Mouse (Mus musculus): ENCODE results near the gene Ly86. TPM values are rescaled to one million over a fixed set of nuclear protein-coding genes. Genes with fewer than 3 reads are reported as not detected.

The Ly86 gene
- polyA plus RNA-seq, 1 experiment from 2014 or later, result 18.8 TPM

DNA sequence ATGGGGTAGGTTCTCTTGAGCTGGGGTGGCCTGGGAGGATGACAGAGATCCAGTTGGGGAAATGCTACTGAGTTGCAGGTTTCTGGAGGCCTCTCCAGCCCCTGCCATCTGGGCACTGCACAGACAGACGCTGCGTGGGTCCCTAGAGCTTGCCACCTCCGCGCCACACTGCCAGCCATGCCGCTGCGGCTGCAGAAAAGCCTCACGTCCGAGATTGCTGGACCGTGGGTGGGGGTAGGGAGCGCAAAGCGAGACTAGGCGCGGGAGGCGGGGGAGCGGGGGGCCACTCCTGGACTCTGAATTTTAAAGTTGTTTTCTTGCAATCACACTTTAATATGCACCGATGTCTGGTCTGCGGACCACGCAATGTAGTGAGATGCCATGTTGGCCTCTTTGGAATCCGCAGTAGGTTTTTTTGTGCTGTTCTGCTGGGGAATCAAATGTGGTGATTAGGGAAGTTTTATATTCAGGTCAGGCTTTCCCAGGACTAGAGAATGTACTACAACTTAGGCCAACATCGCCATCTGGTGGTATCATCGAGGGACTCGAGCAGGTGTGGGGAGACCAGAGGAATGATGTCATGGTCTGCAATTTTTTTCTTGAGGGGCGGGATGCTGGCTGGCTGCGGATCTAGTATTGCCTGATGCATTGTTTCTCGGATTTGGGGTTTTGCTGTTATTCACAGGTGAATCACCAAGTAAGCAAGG lies 32.6 kb upstream of the Ly86 start:
- H3K4me3 ChIP-seq (ENCODE audit: low read depth, low read length), result peak overlapping the region; percentile 31
- peaks cover 3% of the 10 kb centered on the region; the same call in 1 of the 2 replicates for H3K4me1 ChIP-seq (ENCODE audit: control insufficient read depth, insufficient read depth, low read length)
- H3K4me2 ChIP-seq (ENCODE audit: low read depth, low read length), result peak overlapping the region; percentile 68
- no peak overlapping the region for H3K27ac ChIP-seq (replicated peaks; ENCODE audit: low read depth, low read length)
- H3K27me3 ChIP-seq (replicated peaks; ENCODE audit: control insufficient read depth, insufficient read depth, low read length), result peaks cover 11% of the 10 kb centered on the region; the same call in 1 of the 2 replicates
- H3K9ac ChIP-seq (ENCODE audit: low read depth, low read length), result peak overlapping the region; percentile 61
- ATAC-seq (ENCODE audit: low read depth), result peak; percentile 96
- DNase-seq (ENCODE audit: low spot score), result peak; percentile 96
- no peaks in the 10 kb centered on the region for H3K9me3 ChIP-seq (ENCODE audit: control insufficient read depth, low read length)
- H3K36me3 ChIP-seq (ENCODE audit: control insufficient read depth, insufficient read depth, low read length), result no peaks in the 10 kb centered on the region
- 3% methylated on average over 19 of the region's 25 CpGs for WGBS

DNA sequence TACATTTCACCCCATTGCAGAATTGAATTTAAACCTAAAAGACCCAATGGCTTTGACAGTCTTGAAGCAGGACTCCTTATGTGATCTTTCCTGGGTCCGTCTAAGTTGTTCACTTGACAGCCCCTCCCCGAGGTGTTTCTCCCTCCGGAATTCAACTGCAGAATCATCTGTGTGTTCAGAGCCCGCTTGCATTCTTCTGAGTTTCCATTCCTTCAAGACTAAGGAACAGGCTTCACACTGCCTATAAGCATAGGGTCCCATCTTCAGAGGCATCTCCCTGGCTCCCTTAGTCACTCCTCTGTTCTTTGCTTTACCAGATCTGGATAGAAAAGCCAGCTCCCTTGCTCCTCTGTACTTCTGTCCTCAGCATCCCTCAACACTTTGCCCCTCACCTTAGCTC lies 32.1 kb upstream of the Ly86 start:
- ATAC-seq (ENCODE audit: low read depth) (no peak), DNase-seq (ENCODE audit: low spot score) (no peak)
- Histone ChIP-seq H3K36me3 (ENCODE audit: control insufficient read depth, insufficient read depth, low read length) (no peaks in the 10 kb centered on the region), H3K4me3 (ENCODE audit: low read depth, low read length) (no peak overlapping the region), H3K27ac (replicated peaks; ENCODE audit: low read depth, low read length) (no peak overlapping the region), H3K9ac (ENCODE audit: low read depth, low read length) (no peak overlapping the region), H3K27me3 (replicated peaks; ENCODE audit: control insufficient read depth, insufficient read depth, low read length) (peaks cover 11% of the 10 kb centered on the region; the same call in 1 of the 2 replicates), H3K9me3 (ENCODE audit: control insufficient read depth, low read length) (no peaks in the 10 kb centered on the region), H3K4me1 (ENCODE audit: control insufficient read depth, insufficient read depth, low read length) (peaks cover 3% of the 10 kb centered on the region; the same call in 1 of the 2 replicates), H3K4me2 (ENCODE audit: low read depth, low read length) (peak overlapping the region; percentile 18; the same call in 1 of the 2 replicates)
- WGBS, result 22% methylated on average over 4 of the region's 4 CpGs

DNA sequence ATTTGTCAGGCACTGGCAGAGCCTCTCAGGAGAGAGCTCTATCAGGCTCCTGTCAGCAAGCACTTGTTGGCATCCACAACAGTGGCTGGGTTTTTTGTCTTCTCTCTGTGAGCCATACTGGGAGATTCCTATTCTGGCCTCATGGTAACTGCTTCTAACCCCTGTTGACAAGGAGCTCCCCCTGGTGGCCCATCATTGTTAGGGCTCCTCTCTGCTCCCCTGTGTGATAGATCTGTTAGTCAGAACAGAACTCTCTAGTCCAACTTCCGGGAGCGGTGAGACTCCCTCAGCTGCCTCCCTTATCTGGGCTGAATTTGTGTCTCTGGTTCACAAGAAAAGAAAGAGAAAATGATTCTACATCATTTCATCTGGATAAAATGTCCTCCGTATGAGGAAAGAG lies 19.5 kb upstream of the Ly86 start:
- ATAC-seq (ENCODE audit: low read depth) (no peak), DNase-seq (ENCODE audit: low spot score) (peak; percentile 26)
- Histone ChIP-seq H3K36me3 (ENCODE audit: control insufficient read depth, insufficient read depth, low read length) (no peaks in the 10 kb centered on the region), H3K9me3 (ENCODE audit: control insufficient read depth, low read length) (no peaks in the 10 kb centered on the region), H3K27ac (replicated peaks; ENCODE audit: low read depth, low read length) (no peak overlapping the region), H3K4me2 (ENCODE audit: low read depth, low read length) (no peak overlapping the region), H3K9ac (ENCODE audit: low read depth, low read length) (no peak overlapping the region), H3K4me1 (ENCODE audit: control insufficient read depth, insufficient read depth, low read length) (no peaks in the 10 kb centered on the region), H3K27me3 (replicated peaks; ENCODE audit: control insufficient read depth, insufficient read depth, low read length) (no peaks in the 10 kb centered on the region), H3K4me3 (ENCODE audit: low read depth, low read length) (no peak overlapping the region)
- WGBS, result 92% methylated on average over 3 of the region's 3 CpGs

DNA sequence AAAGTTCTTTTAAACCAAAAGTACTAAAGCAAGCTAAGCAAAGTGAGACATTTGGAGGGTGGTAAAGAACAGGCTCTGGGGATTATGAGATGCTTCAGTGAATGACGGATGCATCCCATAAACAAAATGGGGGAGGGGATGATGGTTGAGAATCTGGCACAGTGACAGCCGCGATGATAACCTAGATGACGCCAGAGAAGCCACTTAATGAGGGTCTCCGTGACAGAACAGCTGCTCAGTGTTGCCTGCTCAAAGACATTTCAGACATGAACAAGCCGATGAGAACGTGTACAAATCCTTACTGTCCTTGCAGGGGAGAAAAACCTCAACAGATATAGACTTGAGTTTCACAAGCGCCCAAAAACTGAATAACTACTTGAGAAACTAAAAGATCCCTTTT lies 15.3 kb upstream of the Ly86 start:
- H3K36me3 ChIP-seq (ENCODE audit: control insufficient read depth, insufficient read depth, low read length), result no peaks in the 10 kb centered on the region
- H3K4me1 ChIP-seq (ENCODE audit: control insufficient read depth, insufficient read depth, low read length), result no peaks in the 10 kb centered on the region
- H3K9ac ChIP-seq (ENCODE audit: low read depth, low read length), result no peak overlapping the region
- no peak overlapping the region for H3K27ac ChIP-seq (replicated peaks; ENCODE audit: low read depth, low read length)
- H3K4me2 ChIP-seq (ENCODE audit: low read depth, low read length), result no peak overlapping the region
- ATAC-seq (ENCODE audit: low read depth), result no peak
- peak; percentile 11 for DNase-seq (ENCODE audit: low spot score)
- no peaks in the 10 kb centered on the region for H3K27me3 ChIP-seq (replicated peaks; ENCODE audit: control insufficient read depth, insufficient read depth, low read length)
- WGBS, result 72% methylated on average over 8 of the region's 8 CpGs
- no peaks in the 10 kb centered on the region for H3K9me3 ChIP-seq (ENCODE audit: control insufficient read depth, low read length)
- no peak overlapping the region for H3K4me3 ChIP-seq (ENCODE audit: low read depth, low read length)

DNA sequence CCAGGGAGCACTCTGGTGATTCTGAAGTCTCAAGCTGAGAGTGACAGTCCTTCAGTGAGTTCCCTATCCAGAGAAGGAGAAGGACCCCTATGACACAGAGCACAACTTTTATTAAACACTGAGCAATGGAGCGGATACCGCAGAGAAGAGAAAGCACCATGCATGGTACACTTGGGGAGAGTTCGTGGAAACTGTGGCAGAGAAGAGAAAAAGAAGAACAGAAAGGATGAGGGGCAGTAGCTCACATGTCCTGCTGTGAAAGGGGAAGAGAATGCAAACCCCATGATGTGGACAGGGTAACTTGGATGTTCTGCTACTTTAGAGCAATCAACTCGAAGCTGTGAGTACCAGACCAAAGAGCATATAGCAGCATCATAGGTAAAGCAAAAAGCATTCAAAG lies 14.0 kb upstream of the Ly86 start:
- Histone ChIP-seq H3K36me3 (ENCODE audit: control insufficient read depth, insufficient read depth, low read length) (no peaks in the 10 kb centered on the region), H3K27ac (replicated peaks; ENCODE audit: low read depth, low read length) (no peak overlapping the region), H3K4me3 (ENCODE audit: low read depth, low read length) (no peak overlapping the region), H3K9me3 (ENCODE audit: control insufficient read depth, low read length) (no peaks in the 10 kb centered on the region), H3K9ac (ENCODE audit: low read depth, low read length) (no peak overlapping the region), H3K4me1 (ENCODE audit: control insufficient read depth, insufficient read depth, low read length) (no peaks in the 10 kb centered on the region), H3K27me3 (replicated peaks; ENCODE audit: control insufficient read depth, insufficient read depth, low read length) (no peaks in the 10 kb centered on the region), H3K4me2 (ENCODE audit: low read depth, low read length) (no peak overlapping the region)
- no peak for DNase-seq (ENCODE audit: low spot score)
- no peak for ATAC-seq (ENCODE audit: low read depth)
- WGBS, result 79% methylated on average over 4 of the region's 4 CpGs

DNA sequence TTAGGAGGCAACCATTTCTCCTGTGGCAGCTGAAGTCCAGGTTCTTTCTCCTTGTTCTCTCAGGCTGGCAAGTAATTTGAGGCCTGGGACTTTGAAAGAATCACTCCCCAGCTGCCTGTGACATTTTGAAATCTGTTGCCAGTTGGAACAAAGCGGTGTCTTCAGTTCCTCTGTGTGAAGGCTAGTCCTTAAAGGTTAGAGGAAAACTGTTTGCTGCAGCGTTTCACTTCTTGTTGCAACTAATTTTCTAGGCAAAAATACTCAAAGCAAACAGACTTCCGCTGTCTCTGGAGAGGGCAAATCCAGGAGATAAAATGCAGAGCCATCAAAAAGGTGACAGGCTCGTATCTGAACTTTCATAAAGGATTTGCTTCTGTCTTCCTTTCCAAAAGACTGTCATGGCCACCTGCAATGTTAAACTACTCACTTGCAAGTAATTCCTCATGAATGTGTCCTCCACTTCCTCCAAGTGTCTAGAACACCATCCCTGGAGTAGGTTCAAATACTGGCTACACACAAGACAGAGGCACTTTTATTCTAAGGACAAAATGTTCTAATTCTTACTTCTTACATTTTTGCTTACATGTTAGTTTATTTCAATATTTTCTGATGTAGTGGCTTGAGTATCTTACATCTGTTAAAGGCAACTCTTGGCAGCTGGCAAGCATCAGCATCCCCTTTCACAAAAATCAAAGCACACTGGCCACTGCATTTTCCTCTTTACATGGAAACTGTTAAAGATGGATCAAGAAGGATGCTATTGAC lies 12.0 kb upstream of the Ly86 start:
- Histone ChIP-seq H3K27me3 (replicated peaks; ENCODE audit: control insufficient read depth, insufficient read depth, low read length) (no peaks in the 10 kb centered on the region), H3K36me3 (ENCODE audit: control insufficient read depth, insufficient read depth, low read length) (no peaks in the 10 kb centered on the region), H3K9me3 (ENCODE audit: control insufficient read depth, low read length) (no peaks in the 10 kb centered on the region), H3K4me3 (ENCODE audit: low read depth, low read length) (no peak overlapping the region), H3K4me1 (ENCODE audit: control insufficient read depth, insufficient read depth, low read length) (no peaks in the 10 kb centered on the region), H3K27ac (replicated peaks; ENCODE audit: low read depth, low read length) (no peak overlapping the region), H3K9ac (ENCODE audit: low read depth, low read length) (no peak overlapping the region), H3K4me2 (ENCODE audit: low read depth, low read length) (no peak overlapping the region)
- ATAC-seq (ENCODE audit: low read depth) (no peak), DNase-seq (ENCODE audit: low spot score) (no peak)
- WGBS, result 74% methylated on average over 4 of the region's 4 CpGs

DNA sequence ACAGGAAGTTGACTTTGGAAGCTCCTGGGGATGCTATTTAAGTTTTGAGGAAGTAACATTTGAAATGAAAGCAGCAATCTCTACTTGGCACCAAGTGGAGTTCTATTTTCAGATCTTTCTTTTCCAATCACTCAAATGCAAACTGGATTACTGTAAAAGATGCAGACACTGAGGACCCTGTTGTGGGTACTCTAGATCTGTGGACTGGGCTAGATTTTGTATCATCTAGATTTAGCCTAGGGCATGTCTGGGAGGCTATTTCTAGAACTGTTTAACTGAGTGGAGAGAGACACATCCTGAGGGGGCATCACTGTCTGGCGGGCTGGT lies 11.5 kb upstream of the Ly86 start:
- no peak overlapping the region for H3K9ac ChIP-seq (ENCODE audit: low read depth, low read length)
- H3K9me3 ChIP-seq (ENCODE audit: control insufficient read depth, low read length), result no peaks in the 10 kb centered on the region
- H3K36me3 ChIP-seq (ENCODE audit: control insufficient read depth, insufficient read depth, low read length), result no peaks in the 10 kb centered on the region
- no peak for ATAC-seq (ENCODE audit: low read depth)
- H3K4me1 ChIP-seq (ENCODE audit: control insufficient read depth, insufficient read depth, low read length), result no peaks in the 10 kb centered on the region
- WGBS, result 81% methylated on average over 1 of the region's 1 CpGs
- H3K27ac ChIP-seq (replicated peaks; ENCODE audit: low read depth, low read length), result no peak overlapping the region
- no peak overlapping the region for H3K4me2 ChIP-seq (ENCODE audit: low read depth, low read length)
- no peak for DNase-seq (ENCODE audit: low spot score)
- H3K4me3 ChIP-seq (ENCODE audit: low read depth, low read length), result no peak overlapping the region
- no peaks in the 10 kb centered on the region for H3K27me3 ChIP-seq (replicated peaks; ENCODE audit: control insufficient read depth, insufficient read depth, low read length)

DNA sequence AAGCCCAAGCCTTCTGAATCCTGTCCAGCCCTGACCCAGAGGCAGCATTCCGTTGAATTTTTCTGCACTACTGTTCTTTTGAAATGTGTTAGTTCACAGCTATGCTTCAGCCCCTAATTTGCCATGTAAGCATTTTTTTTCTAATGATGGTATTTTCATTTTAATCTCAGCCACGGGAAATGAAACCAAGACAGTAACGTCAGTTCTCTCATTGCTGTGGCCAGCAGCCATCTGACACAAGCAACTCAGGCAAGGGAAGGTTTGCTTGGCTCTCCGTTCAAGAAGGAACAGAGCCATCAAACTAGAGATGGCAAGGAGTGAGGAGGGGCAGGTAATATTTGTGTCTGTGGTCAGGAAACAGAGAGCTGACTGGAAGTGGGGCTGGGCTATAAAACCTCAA lies 7.7 kb upstream of the Ly86 start:
- Histone ChIP-seq H3K27me3 (replicated peaks; ENCODE audit: control insufficient read depth, insufficient read depth, low read length) (no peaks in the 10 kb centered on the region), H3K4me3 (ENCODE audit: low read depth, low read length) (no peak overlapping the region), H3K9ac (ENCODE audit: low read depth, low read length) (no peak overlapping the region), H3K36me3 (ENCODE audit: control insufficient read depth, insufficient read depth, low read length) (no peaks in the 10 kb centered on the region), H3K27ac (replicated peaks; ENCODE audit: low read depth, low read length) (no peak overlapping the region), H3K9me3 (ENCODE audit: control insufficient read depth, low read length) (no peaks in the 10 kb centered on the region), H3K4me2 (ENCODE audit: low read depth, low read length) (no peak overlapping the region), H3K4me1 (ENCODE audit: control insufficient read depth, insufficient read depth, low read length) (no peaks in the 10 kb centered on the region)
- DNase-seq (ENCODE audit: low spot score) (no peak), ATAC-seq (ENCODE audit: low read depth) (no peak)
- 69% methylated on average over 4 of the region's 4 CpGs for WGBS

DNA sequence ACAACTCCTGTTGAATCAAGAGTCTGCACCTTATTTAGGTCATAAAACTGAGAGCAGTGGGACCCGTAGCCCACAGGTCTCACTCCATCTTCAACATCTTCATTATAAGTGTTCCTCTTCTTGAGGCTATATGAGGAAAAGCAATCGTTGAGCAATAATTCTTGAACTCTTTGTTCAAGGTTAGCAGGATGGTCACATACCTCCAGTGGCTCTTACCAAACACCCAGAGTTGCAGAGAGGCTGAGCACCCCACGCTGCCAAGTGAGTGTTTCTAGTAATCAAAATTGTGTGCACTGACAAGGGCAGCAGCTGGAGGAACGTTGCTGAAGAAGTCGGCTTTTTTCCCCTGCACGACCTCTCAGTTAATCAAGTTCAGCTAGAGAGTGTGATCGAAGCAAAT lies 7.1 kb upstream of the Ly86 start:
- Histone ChIP-seq H3K27me3 (replicated peaks; ENCODE audit: control insufficient read depth, insufficient read depth, low read length) (no peaks in the 10 kb centered on the region), H3K9ac (ENCODE audit: low read depth, low read length) (no peak overlapping the region), H3K4me1 (ENCODE audit: control insufficient read depth, insufficient read depth, low read length) (no peaks in the 10 kb centered on the region), H3K4me2 (ENCODE audit: low read depth, low read length) (no peak overlapping the region), H3K9me3 (ENCODE audit: control insufficient read depth, low read length) (no peaks in the 10 kb centered on the region), H3K27ac (replicated peaks; ENCODE audit: low read depth, low read length) (no peak overlapping the region), H3K36me3 (ENCODE audit: control insufficient read depth, insufficient read depth, low read length) (no peaks in the 10 kb centered on the region), H3K4me3 (ENCODE audit: low read depth, low read length) (no peak overlapping the region)
- ATAC-seq (ENCODE audit: low read depth), result no peak
- 83% methylated on average over 7 of the region's 7 CpGs for WGBS
- no peak for DNase-seq (ENCODE audit: low spot score)
